Mouse (Mus musculus): ENCODE results near the gene Pnlip.

Pnlip gene

DNA sequence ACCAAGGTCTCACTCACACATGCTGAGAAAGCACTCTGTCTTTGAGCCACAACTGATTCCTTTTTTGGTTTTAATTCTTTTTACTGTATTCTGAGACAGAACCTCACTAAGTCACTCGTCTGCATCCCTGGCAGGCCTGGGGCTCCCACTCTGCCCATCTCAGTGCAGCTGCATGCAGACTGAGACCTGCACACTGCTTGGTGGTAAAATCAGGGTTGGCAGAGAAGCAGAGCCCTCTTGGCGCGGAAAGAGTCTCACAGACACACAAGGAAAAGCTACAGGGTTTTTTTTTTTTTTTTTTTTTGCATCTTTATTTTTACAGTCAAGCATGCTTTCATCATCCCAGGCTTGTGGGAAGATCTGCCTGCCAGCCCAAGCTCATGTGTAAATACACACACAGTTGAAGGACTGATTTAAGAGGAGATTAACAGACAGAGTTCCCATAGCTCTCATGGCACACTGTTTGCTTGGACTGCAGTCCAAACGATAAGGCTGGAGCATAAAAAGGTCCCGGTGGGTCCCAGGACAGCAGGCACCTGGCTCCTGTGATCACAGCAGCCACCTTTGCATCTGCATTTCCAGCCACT lies 76.2 kb downstream of the Pnlip start, which contains the start of gene Pnliprp1:
Pnliprp1 (plus strand) TSS at position 443 of the 587 bp plus-strand sequence.
- no peaks in the 10 kb centered on the region for H3K9me3 ChIP-seq (ENCODE audit: low read length)
- no peaks in the 10 kb centered on the region for H3K27me3 ChIP-seq (ENCODE audit: insufficient read depth, low read length)
- no peaks in the 10 kb centered on the region for H3K36me3 ChIP-seq (ENCODE audit: insufficient read depth, low read length)

More for the DNA sequence above, 76.2 kb downstream of the Pnlip start, which contains the start of gene Pnliprp1:
- Histone ChIP-seq H3K4me1 (replicated peaks; ENCODE audit: low read depth, low read length) (no peaks in the 10 kb centered on the region), H3K4me3 (replicated peaks; ENCODE audit: low read length) (no peak within 1 kb of the TSS)
- TF ChIP-seq POU5F1 (IDR thresholded peaks at IDR 0.05; ENCODE audit: borderline replicate concordance, low read length) = no peak
- TF ChIP-seq CTCF (conservative IDR thresholded peaks at IDR 0.05; ENCODE audit: low read length) = no peak
- no peak for TF ChIP-seq NANOG (IDR thresholded peaks at IDR 0.05; ENCODE audit: borderline replicate concordance, low read length)

Measured in E14TG2a.4 (cell line).